Mouse (Mus musculus): ENCODE measurements around the gene U2af2. TPM values are rescaled to one million over a fixed set of nuclear protein-coding genes. Genes with fewer than 3 reads are reported as not detected.

Gene U2af2
- total RNA-seq, 1 experiment: 262 TPM

DNA sequence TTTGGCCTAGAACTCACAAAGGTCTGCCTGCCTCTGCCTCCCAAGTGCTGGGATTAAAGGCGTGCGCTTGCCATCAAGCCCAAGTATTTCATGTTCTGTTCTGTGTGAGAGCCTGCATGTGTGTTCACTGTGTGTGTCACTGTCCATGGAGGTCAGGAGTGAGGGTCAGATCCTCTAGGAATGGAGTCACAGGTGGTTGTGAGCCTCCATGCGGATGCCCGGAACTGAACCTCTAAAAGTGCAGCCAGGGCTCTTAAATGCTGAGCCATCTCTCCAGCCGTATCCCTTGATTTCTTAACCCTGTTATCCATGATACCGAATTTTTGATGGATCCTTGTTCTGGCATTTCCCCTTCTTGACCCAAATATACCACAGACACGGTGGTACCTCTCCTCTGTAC, 24.9 kb upstream of the U2af2 start:
- no peaks in the 10 kb centered on the region; the same call in 1 of the 2 replicates for H3K36me3 ChIP-seq (ENCODE audit: control insufficient read depth, insufficient read depth, low read length, poor library complexity, severe bottlenecking)

DNA sequence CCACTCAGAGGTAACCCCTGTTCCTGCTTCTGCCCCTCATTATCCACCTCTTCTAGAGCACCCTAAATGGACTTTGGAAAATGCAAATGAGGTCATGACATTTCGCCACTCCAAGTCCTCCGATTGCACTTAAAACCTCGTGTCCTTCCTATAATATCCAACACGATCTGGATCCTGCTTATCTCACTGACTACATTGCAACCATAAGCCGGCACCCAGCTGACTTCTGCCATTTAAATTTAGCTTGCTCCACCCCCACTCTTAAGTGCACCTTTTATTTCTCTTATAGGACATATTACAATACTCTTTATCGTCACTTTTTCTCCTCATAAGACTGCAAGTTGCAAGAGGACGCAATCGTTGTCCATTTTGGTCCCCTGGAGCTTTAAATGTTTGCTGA, 24.5 kb upstream of the U2af2 start:
- no peak overlapping the region for H3K27ac ChIP-seq (ENCODE audit: insufficient read depth, low read depth, low read length, poor library complexity, severe bottlenecking)
- no peak for TF ChIP-seq ZNF384 (IDR thresholded peaks at IDR 0.05; ENCODE audit: low read depth, low read length)
- no peak for TF ChIP-seq ZC3H11A (IDR thresholded peaks at IDR 0.05; ENCODE audit: borderline replicate concordance, low read depth, low read length)
- no peak for TF ChIP-seq HCFC1 (IDR thresholded peaks at IDR 0.05; ENCODE audit: borderline replicate concordance, insufficient read depth, low read length)
- TF ChIP-seq CHD2 (IDR thresholded peaks at IDR 0.05; ENCODE audit: low read depth, low read length): no peak
- TF ChIP-seq MAFK (IDR thresholded peaks at IDR 0.05; ENCODE audit: insufficient read depth, low read depth, low read length): no peak
- no peak overlapping the region for H3K9ac ChIP-seq (ENCODE audit: insufficient read depth, low read depth, low read length, poor library complexity, severe bottlenecking)
- peaks cover 0 to 2% of the 10 kb centered on the region in 2 experiments; a peak in 1 of 4 replicates for H3K4me1 ChIP-seq (ENCODE audit: control insufficient read depth in 2 of 2, insufficient read depth in 2 of 2, low read length in 2 of 2, poor library complexity in 1 of 2)
- H3K4me3 ChIP-seq (ENCODE audit: insufficient read depth in 1 of 2, low read depth in 1 of 2, low read length in 2 of 2, poor library complexity in 1 of 2, severe bottlenecking in 1 of 2): peak overlapping the region in 1 of 2 experiments; percentile 94; a peak in 1 of 4 replicates
- no peak for DNase-seq (ENCODE audit: low read depth, low spot score)
- no peaks in the 10 kb centered on the region; the same call in 1 of the 2 replicates for H3K36me3 ChIP-seq (ENCODE audit: control insufficient read depth, insufficient read depth, low read length, poor library complexity, severe bottlenecking)
- in situ Hi-C loops (cut with MboI; ENCODE audit: low sequenced_read_pairs in 2 of 2, unreplicated experiment in 2 of 2): no loop called here
- H3K9me3 ChIP-seq (ENCODE audit: control insufficient read depth, insufficient read depth, low read depth, low read length): no peaks in the 10 kb centered on the region

More for the DNA sequence above, 24.9 kb upstream of the U2af2 start:
- H3K27ac ChIP-seq (ENCODE audit: insufficient read depth, low read depth, low read length, poor library complexity, severe bottlenecking): no peak overlapping the region
- in situ Hi-C loops (cut with MboI; ENCODE audit: low sequenced_read_pairs in 2 of 2, unreplicated experiment in 2 of 2): no loop called here
- H3K4me3 ChIP-seq (ENCODE audit: insufficient read depth in 1 of 2, low read depth in 1 of 2, low read length in 2 of 2, poor library complexity in 1 of 2, severe bottlenecking in 1 of 2): no peak overlapping the region
- no peak for TF ChIP-seq ZNF384 (IDR thresholded peaks at IDR 0.05; ENCODE audit: low read depth, low read length)
- TF ChIP-seq CHD2 (IDR thresholded peaks at IDR 0.05; ENCODE audit: low read depth, low read length): no peak
- TF ChIP-seq HCFC1 (IDR thresholded peaks at IDR 0.05; ENCODE audit: borderline replicate concordance, insufficient read depth, low read length): no peak
- no peak for TF ChIP-seq MAFK (IDR thresholded peaks at IDR 0.05; ENCODE audit: insufficient read depth, low read depth, low read length)
- no peak for TF ChIP-seq ZC3H11A (IDR thresholded peaks at IDR 0.05; ENCODE audit: borderline replicate concordance, low read depth, low read length)
- peaks cover 0 to 2% of the 10 kb centered on the region in 2 experiments; a peak in 1 of 4 replicates for H3K4me1 ChIP-seq (ENCODE audit: control insufficient read depth in 2 of 2, insufficient read depth in 2 of 2, low read length in 2 of 2, poor library complexity in 1 of 2)
- no peak for DNase-seq (ENCODE audit: low read depth, low spot score)
- no peaks in the 10 kb centered on the region for H3K9me3 ChIP-seq (ENCODE audit: control insufficient read depth, insufficient read depth, low read depth, low read length)
- no peak overlapping the region for H3K9ac ChIP-seq (ENCODE audit: insufficient read depth, low read depth, low read length, poor library complexity, severe bottlenecking)

DNA sequence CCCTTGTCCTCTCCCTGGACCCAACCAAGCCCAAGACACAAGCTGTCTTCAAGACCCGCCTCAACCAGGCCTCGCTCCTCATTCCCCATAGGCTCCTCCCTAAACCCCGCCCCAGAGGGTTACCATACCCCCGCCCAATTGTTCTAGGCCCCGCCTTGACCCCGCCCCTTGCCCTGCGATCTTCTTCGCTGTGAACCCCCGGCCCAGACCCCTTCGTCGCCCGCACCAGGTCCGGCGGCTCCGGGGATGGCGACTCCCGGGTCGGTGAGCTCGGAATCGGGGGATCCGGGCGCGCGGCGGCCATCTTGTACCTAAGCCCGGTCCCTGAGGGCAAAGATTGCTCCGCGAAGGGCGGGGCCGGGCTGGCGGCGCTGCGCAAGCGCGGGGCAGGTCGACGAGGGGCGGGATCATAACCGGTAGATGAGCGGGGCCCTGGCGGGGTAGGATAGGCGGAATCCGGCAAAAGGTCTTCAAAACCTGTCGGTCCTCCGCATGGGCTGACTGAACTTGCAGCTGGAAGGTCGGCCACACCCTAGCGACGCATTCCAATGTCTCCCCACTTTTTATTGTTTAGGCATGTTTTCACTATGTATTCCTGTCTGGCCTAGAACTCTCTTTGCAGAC, 23.7 kb upstream of the U2af2 start, which contains the start of gene Zfp784:
Zfp784 (minus strand) TSS at position 338 of the 624 bp plus-strand sequence.
- peak; percentile 88 for DNase-seq (ENCODE audit: low read depth, low spot score)
- H3K27ac ChIP-seq (ENCODE audit: insufficient read depth, low read depth, low read length, poor library complexity, severe bottlenecking): peak within 1 kb of the TSS; percentile 81
- peak within 1 kb of the TSS; percentile 89 to 94 for H3K4me3 ChIP-seq (ENCODE audit: insufficient read depth in 1 of 2, low read depth in 1 of 2, low read length in 2 of 2, poor library complexity in 1 of 2, severe bottlenecking in 1 of 2)
- peaks cover 0 to 2% of the 10 kb centered on the region in 2 experiments; a peak in 1 of 4 replicates for H3K4me1 ChIP-seq (ENCODE audit: control insufficient read depth in 2 of 2, insufficient read depth in 2 of 2, low read length in 2 of 2, poor library complexity in 1 of 2)
- H3K9me3 ChIP-seq (ENCODE audit: control insufficient read depth, insufficient read depth, low read depth, low read length): no peaks in the 10 kb centered on the region
- no peaks in the 10 kb centered on the region for H3K36me3 ChIP-seq (ENCODE audit: control insufficient read depth, insufficient read depth, low read length, poor library complexity, severe bottlenecking)
- in situ Hi-C loops (cut with MboI; ENCODE audit: low sequenced_read_pairs in 2 of 2, unreplicated experiment in 2 of 2): no loop called here
- H3K9ac ChIP-seq (ENCODE audit: insufficient read depth, low read depth, low read length, poor library complexity, severe bottlenecking): peak within 1 kb of the TSS; percentile 91
- no peak for TF ChIP-seq HCFC1 (IDR thresholded peaks at IDR 0.05; ENCODE audit: borderline replicate concordance, insufficient read depth, low read length)
- TF ChIP-seq MAFK (IDR thresholded peaks at IDR 0.05; ENCODE audit: insufficient read depth, low read depth, low read length): no peak
- no peak for TF ChIP-seq ZNF384 (IDR thresholded peaks at IDR 0.05; ENCODE audit: low read depth, low read length)

DNA sequence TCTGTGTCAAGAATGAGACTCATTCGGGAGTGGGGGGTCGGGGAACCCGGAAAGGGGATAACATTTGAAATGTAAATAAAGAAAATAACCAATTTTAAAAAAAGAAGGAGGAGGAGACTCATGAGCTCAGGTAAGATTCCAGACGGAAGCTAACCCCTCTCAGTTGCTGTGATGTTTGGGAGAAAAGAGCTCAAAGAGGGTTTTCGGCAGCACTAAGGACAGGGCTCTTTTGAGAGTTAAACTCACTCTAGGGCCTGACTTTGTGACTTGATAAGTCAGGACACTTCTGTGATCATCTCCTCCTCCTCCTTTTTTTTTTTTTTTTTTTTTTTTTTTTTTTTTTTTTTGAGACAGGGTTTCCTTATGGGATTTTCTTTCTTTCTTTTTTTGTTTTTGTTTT, 23.0 kb upstream of the U2af2 start:
- no peak for DNase-seq (ENCODE audit: low read depth, low spot score)
- H3K27ac ChIP-seq (ENCODE audit: insufficient read depth, low read depth, low read length, poor library complexity, severe bottlenecking): no peak overlapping the region
- in situ Hi-C loops (cut with MboI; ENCODE audit: low sequenced_read_pairs in 2 of 2, unreplicated experiment in 2 of 2): no loop called here

More for the DNA sequence above, 23.0 kb upstream of the U2af2 start:
- Histone ChIP-seq H3K36me3 (ENCODE audit: control insufficient read depth, insufficient read depth, low read length, poor library complexity, severe bottlenecking) (no peaks in the 10 kb centered on the region), H3K9ac (ENCODE audit: insufficient read depth, low read depth, low read length, poor library complexity, severe bottlenecking) (no peak overlapping the region), H3K4me3 (ENCODE audit: insufficient read depth in 1 of 2, low read depth in 1 of 2, low read length in 2 of 2, poor library complexity in 1 of 2, severe bottlenecking in 1 of 2) (peak overlapping the region; percentile 89 to 94; a peak in 3 of 4 replicates), H3K9me3 (ENCODE audit: control insufficient read depth, insufficient read depth, low read depth, low read length) (no peaks in the 10 kb centered on the region), H3K4me1 (ENCODE audit: control insufficient read depth in 2 of 2, insufficient read depth in 2 of 2, low read length in 2 of 2, poor library complexity in 1 of 2) (peaks cover 0 to 2% of the 10 kb centered on the region in 2 experiments; a peak in 1 of 4 replicates)
- TF ChIP-seq MAFK (IDR thresholded peaks at IDR 0.05; ENCODE audit: insufficient read depth, low read depth, low read length) (no peak), ZC3H11A (IDR thresholded peaks at IDR 0.05; ENCODE audit: borderline replicate concordance, low read depth, low read length) (no peak), CHD2 (IDR thresholded peaks at IDR 0.05; ENCODE audit: low read depth, low read length) (no peak), ZNF384 (IDR thresholded peaks at IDR 0.05; ENCODE audit: low read depth, low read length) (no peak), HCFC1 (IDR thresholded peaks at IDR 0.05; ENCODE audit: borderline replicate concordance, insufficient read depth, low read length) (no peak)

Measured in ES-E14 (cell line).